In genomic region chr2:85257356-85257755, GRCm38 (mm10) we compare ENCODE assay signal across 16 mouse cellular contexts.
"Had no signal": no experiment of that assay in that cellular context is flagged by ENCODE, and none has a peak within 500 bp of the region (broad histone marks: within the 10 kb centered on the region; RNA-seq: fewer than 3 reads in every experiment).

No protein-coding gene starts in this region.

- DNase-seq: retina, postnatal 1 day; right cerebral cortex, adult 18-20 months; right cerebral cortex, postnatal 14 days; right cerebral cortex, postnatal 25 days; right cerebral cortex, postnatal 4 days; spleen, adult 18-20 months; thymus, adult 2 months; thymus, postnatal 14 days; thymus, postnatal 25 days; thymus, postnatal 36 days; thymus, postnatal 4 days had no signal

- H3K4me3 ChIP-seq: neural tube, embryonic 12.5 days; neural tube, embryonic 13.5 days; neural tube, embryonic 15.5 days; stomach, embryonic 15.5 days had no signal

- H3K27ac ChIP-seq: neural tube, embryonic 12.5 days; neural tube, embryonic 13.5 days; neural tube, embryonic 15.5 days; stomach, embryonic 15.5 days; stomach, postnatal 0 days had no signal
